ENCODE assay signal across 9 mouse cellular contexts in the genomic region with DNA sequence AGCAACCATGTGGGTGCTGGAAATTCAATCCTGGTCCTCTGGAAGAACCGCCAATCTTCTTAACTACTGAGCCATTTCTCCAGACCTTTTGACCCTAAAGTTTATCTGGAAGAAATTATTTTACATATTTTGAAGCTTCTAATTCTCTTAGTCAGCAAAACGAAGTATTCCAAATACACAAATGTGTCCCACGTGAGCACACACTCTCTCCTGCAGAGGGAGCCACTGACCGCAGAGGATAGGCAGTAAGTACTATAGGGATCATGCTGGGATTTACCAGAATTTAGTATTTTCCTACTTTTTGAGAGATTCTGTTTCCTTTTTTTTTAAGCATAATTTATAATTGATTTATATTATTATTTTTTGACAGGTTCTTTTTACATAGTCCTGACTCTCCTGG. TPM values are rescaled to one million over a fixed set of nuclear protein-coding genes. Genes with fewer than 3 reads are reported as not detected.
DNase-seq lines count a peak whose midpoint lies in the region; ATAC-seq and TF ChIP-seq lines count a peak whose summit lies in the region.
"Had no signal": no experiment of that assay in that cellular context is flagged by ENCODE, and none has a peak within 500 bp of the region (broad histone marks: within the 10 kb centered on the region; RNA-seq: fewer than 3 reads in every experiment).

No protein-coding gene starts in this region.

- 32% methylated on average over 4 of the region's 4 CpGs for WGBS in cerebellum, adult 2 months
- WGBS in midbrain, embryonic 14.5 days, result 47% methylated on average over 4 of the region's 4 CpGs
- WGBS in midbrain, embryonic 13.5 days, result 48% methylated on average over 4 of the region's 4 CpGs
- WGBS in spleen, adult 2 months, result 40% methylated on average over 4 of the region's 4 CpGs

- no peaks in the 10 kb centered on the region for H3K36me3 ChIP-seq in midbrain, embryonic 14.5 days (ENCODE audit: control insufficient read depth, insufficient read depth, low read length)
- H3K36me3 ChIP-seq in midbrain, embryonic 13.5 days, result no peaks in the 10 kb centered on the region
- no peaks in the 10 kb centered on the region for H3K36me3 ChIP-seq in spleen, adult 2 months (ENCODE audit: control insufficient read depth, insufficient read depth, low read length)
- H3K36me3 ChIP-seq: neural tube, embryonic 12.5 days had no signal

- H3K9me3 ChIP-seq in midbrain, embryonic 14.5 days (ENCODE audit: control insufficient read depth, low read length), result no peaks in the 10 kb centered on the region
- H3K9me3 ChIP-seq in midbrain, embryonic 13.5 days, result no peaks in the 10 kb centered on the region
- H3K9me3 ChIP-seq: neural tube, embryonic 12.5 days had no signal

- TF ChIP-seq POLR2A in cerebellum, adult 2 months (IDR thresholded peaks at IDR 0.05; ENCODE audit: borderline replicate concordance, insufficient read depth, low read length), result no peak
- no peak for TF ChIP-seq POLR2A in spleen, adult 2 months (IDR thresholded peaks at IDR 0.05; ENCODE audit: low read depth, low read length)

- H3K4me3 ChIP-seq in cerebellum, adult 2 months (replicated peaks; ENCODE audit: insufficient read depth, low read depth, low read length), result no peak overlapping the region
- H3K4me3 ChIP-seq in midbrain, embryonic 14.5 days (replicated peaks; ENCODE audit: low read depth, low read length), result no peak overlapping the region
- no peak overlapping the region for H3K4me3 ChIP-seq in midbrain, embryonic 13.5 days (replicated peaks)
- no peak overlapping the region for H3K4me3 ChIP-seq in spleen, adult 2 months (ENCODE audit: extremely low read depth, insufficient read depth, insufficient read length)
- H3K4me3 ChIP-seq: neural tube, embryonic 12.5 days had no signal

- peak; percentile 59; the same call in 1 of the 2 replicates for TF ChIP-seq CTCF in cerebellum, adult 2 months (IDR thresholded peaks at IDR 0.05; ENCODE audit: borderline replicate concordance, insufficient read depth, low read depth, low read length)
- peak; percentile 43; the same call in 1 of the 2 replicates for TF ChIP-seq CTCF in spleen, adult 2 months (IDR thresholded peaks at IDR 0.05; ENCODE audit: extremely low read depth, insufficient read depth, insufficient read length, insufficient replicate concordance)

- ATAC-seq in midbrain, embryonic 14.5 days (ENCODE audit: low FRiP score, low TSS enrichment), result no peak
- ATAC-seq in midbrain, embryonic 13.5 days, result no peak

- no peaks in the 10 kb centered on the region for H3K4me1 ChIP-seq in cerebellum, adult 2 months (ENCODE audit: control insufficient read depth, insufficient read depth, low read length)
- no peaks in the 10 kb centered on the region for H3K4me1 ChIP-seq in midbrain, embryonic 14.5 days (ENCODE audit: control insufficient read depth, insufficient read depth, low read length)
- no peaks in the 10 kb centered on the region for H3K4me1 ChIP-seq in midbrain, embryonic 13.5 days (replicated peaks)
- H3K4me1 ChIP-seq in spleen, adult 2 months (ENCODE audit: control insufficient read depth, insufficient read depth, insufficient read length), result no peaks in the 10 kb centered on the region
- H3K4me1 ChIP-seq: neural tube, embryonic 12.5 days had no signal

- H3K9ac ChIP-seq in midbrain, embryonic 14.5 days (replicated peaks; ENCODE audit: low read length), result no peak overlapping the region
- H3K9ac ChIP-seq in midbrain, embryonic 13.5 days (replicated peaks), result no peak overlapping the region
- H3K9ac ChIP-seq: neural tube, embryonic 12.5 days had no signal

- H3K27me3 ChIP-seq in cerebellum, adult 2 months (ENCODE audit: control insufficient read depth, insufficient read depth, low read length), result no peaks in the 10 kb centered on the region
- H3K27me3 ChIP-seq in midbrain, embryonic 14.5 days (ENCODE audit: control insufficient read depth, insufficient read depth, low read length), result no peaks in the 10 kb centered on the region
- H3K27me3 ChIP-seq in midbrain, embryonic 13.5 days, result no peaks in the 10 kb centered on the region
- H3K27me3 ChIP-seq in spleen, adult 2 months (ENCODE audit: control insufficient read depth, insufficient read depth, low read length), result no peaks in the 10 kb centered on the region
- H3K27me3 ChIP-seq: neural tube, embryonic 12.5 days had no signal

- H3K4me2 ChIP-seq in midbrain, embryonic 14.5 days (ENCODE audit: low read length), result no peak overlapping the region
- H3K4me2 ChIP-seq in midbrain, embryonic 13.5 days (replicated peaks), result no peak overlapping the region
- H3K4me2 ChIP-seq: neural tube, embryonic 12.5 days had no signal

- no peak overlapping the region for H3K27ac ChIP-seq in cerebellum, adult 2 months (ENCODE audit: insufficient read depth, low read length)
- H3K27ac ChIP-seq in midbrain, embryonic 14.5 days (replicated peaks; ENCODE audit: low read depth, low read length), result no peak overlapping the region
- no peak overlapping the region for H3K27ac ChIP-seq in midbrain, embryonic 13.5 days
- H3K27ac ChIP-seq in spleen, adult 2 months (ENCODE audit: insufficient read depth, low read length), result no peak overlapping the region
- H3K27ac ChIP-seq: neural tube, embryonic 12.5 days had no signal

- DNase-seq in cerebellum, adult 2 months, result no peak
- DNase-seq in cerebellum, postnatal 4 days (ENCODE audit: low spot score in 2 of 2), result no peak
- DNase-seq in midbrain, embryonic 14.5 days, result peak; percentile 69
- DNase-seq in embryo, embryonic 10 days (ENCODE audit: low spot score), result peak; percentile 65
- DNase-seq in kidney, postnatal 36 days, result peak; percentile 56 to 86
- DNase-seq in spleen, adult 2 months (ENCODE audit: low read depth in 1 of 2, low spot score in 2 of 2), result peak in 1 of 2 experiments; percentile 37
- no peak for DNase-seq in layer of hippocampus, postnatal 14 days (ENCODE audit: low spot score in 2 of 2)

RNA-seq across cellular contexts. Expression of gene Lrrn4cl, which starts 7.1 kb away (rescaled TPM):
- 0.78 and 0.85 TPM in 2 replicates for polyA plus RNA-seq in cerebellum, adult 2 months (2012; rRNA removed)
- 0.28 and 0.62 TPM in 2 replicates for polyA plus RNA-seq in midbrain, embryonic 14.5 days (2014; fragmentation: Nextera tagmentation; extraction: Ambion mirVana)
- 0.23 and 0.62 TPM in 2 replicates for polyA plus RNA-seq in midbrain, embryonic 13.5 days (2015; fragmentation: Nextera tagmentation; extraction: Ambion mirVana)
- 0.23 and 0.27 TPM in 2 replicates for polyA plus RNA-seq in spleen, adult 2 months (2012; rRNA removed)
- total RNA-seq in layer of hippocampus, postnatal 14 days (2021), result under 1 TPM; 0.30 to 0.55 TPM

RNA-seq across cellular contexts. Expression of gene Ubxn1, which starts 13.6 kb away (rescaled TPM):
- 117 and 134 TPM in 2 replicates for polyA plus RNA-seq in cerebellum, adult 2 months (2012; rRNA removed)
- polyA plus RNA-seq in midbrain, embryonic 14.5 days (2014; fragmentation: Nextera tagmentation; extraction: Ambion mirVana), result 139 and 154 TPM in 2 replicates
- polyA plus RNA-seq in midbrain, embryonic 13.5 days (2015; fragmentation: Nextera tagmentation; extraction: Ambion mirVana), result 167 and 168 TPM in 2 replicates
- 57.9 and 80.6 TPM in 2 replicates for polyA plus RNA-seq in spleen, adult 2 months (2012; rRNA removed)
- 100 to 1,000 TPM in 1 of 2 experiments, 10 to 100 TPM in 1; 95.4 to 101 TPM for total RNA-seq in layer of hippocampus, postnatal 14 days (2021)

RNA-seq across cellular contexts. Expression of gene Gng3, which starts 18.7 kb away (rescaled TPM):
- 218 and 236 TPM in 2 replicates for polyA plus RNA-seq in cerebellum, adult 2 months (2012; rRNA removed)
- 466 and 598 TPM in 2 replicates for polyA plus RNA-seq in midbrain, embryonic 14.5 days (2014; fragmentation: Nextera tagmentation; extraction: Ambion mirVana)
- polyA plus RNA-seq in midbrain, embryonic 13.5 days (2015; fragmentation: Nextera tagmentation; extraction: Ambion mirVana), result 310 and 338 TPM in 2 replicates
- polyA plus RNA-seq in spleen, adult 2 months (2012; rRNA removed), result 0.05 and 0.09 TPM in 2 replicates
- total RNA-seq in layer of hippocampus, postnatal 14 days (2021), result 100 to 1,000 TPM; 220 to 243 TPM

RNA-seq across cellular contexts. Expression of gene Bscl2, which starts 20.4 kb away (rescaled TPM):
- polyA plus RNA-seq in cerebellum, adult 2 months (2012; rRNA removed), result 148 and 155 TPM in 2 replicates
- polyA plus RNA-seq in midbrain, embryonic 14.5 days (2014; fragmentation: Nextera tagmentation; extraction: Ambion mirVana), result 78.2 and 98.7 TPM in 2 replicates
- 78.9 and 83.7 TPM in 2 replicates for polyA plus RNA-seq in midbrain, embryonic 13.5 days (2015; fragmentation: Nextera tagmentation; extraction: Ambion mirVana)
- 91.7 and 116 TPM in 2 replicates for polyA plus RNA-seq in spleen, adult 2 months (2012; rRNA removed)
- 100 to 1,000 TPM in 1 of 2 experiments, 10 to 100 TPM in 1; 96.2 to 107 TPM for total RNA-seq in layer of hippocampus, postnatal 14 days (2021)

RNA-seq across cellular contexts. Expression of gene Uqcc3, which starts 23.0 kb away (rescaled TPM):
- polyA plus RNA-seq in cerebellum, adult 2 months (2012; rRNA removed), result 69.3 and 76.7 TPM in 2 replicates
- polyA plus RNA-seq in midbrain, embryonic 14.5 days (2014; fragmentation: Nextera tagmentation; extraction: Ambion mirVana), result 61.3 and 62.6 TPM in 2 replicates
- polyA plus RNA-seq in midbrain, embryonic 13.5 days (2015; fragmentation: Nextera tagmentation; extraction: Ambion mirVana), result 66.5 and 71.5 TPM in 2 replicates
- polyA plus RNA-seq in spleen, adult 2 months (2012; rRNA removed), result 20.8 and 27.9 TPM in 2 replicates
- 10 to 100 TPM; 35.2 to 35.6 TPM for total RNA-seq in layer of hippocampus, postnatal 14 days (2021)

Comparison
In these comparisons a context has a peak if more than half of its experiments do, and no peak if none do; other contexts are left out.
1. DNase-seq: peak in midbrain, embryonic 14.5 days (single experiment), embryo, embryonic 10 days (single experiment) and kidney, postnatal 36 days (2 of 2); none in cerebellum, adult 2 months (0 of 2), cerebellum, postnatal 4 days (0 of 2) and layer of hippocampus, postnatal 14 days (0 of 2).
2. RNA of gene Gng3, which starts 18.7 kb away (polyA plus RNA-seq): 466 to 598 TPM in midbrain, embryonic 14.5 days, 310 to 338 TPM in midbrain, embryonic 13.5 days and 218 to 236 TPM in cerebellum, adult 2 months; 0.05 to 0.09 TPM in spleen, adult 2 months; every median in the first group is over 100 times any median in the second.